ENCODE assay signal across 9 mouse cellular contexts in the genomic region with DNA sequence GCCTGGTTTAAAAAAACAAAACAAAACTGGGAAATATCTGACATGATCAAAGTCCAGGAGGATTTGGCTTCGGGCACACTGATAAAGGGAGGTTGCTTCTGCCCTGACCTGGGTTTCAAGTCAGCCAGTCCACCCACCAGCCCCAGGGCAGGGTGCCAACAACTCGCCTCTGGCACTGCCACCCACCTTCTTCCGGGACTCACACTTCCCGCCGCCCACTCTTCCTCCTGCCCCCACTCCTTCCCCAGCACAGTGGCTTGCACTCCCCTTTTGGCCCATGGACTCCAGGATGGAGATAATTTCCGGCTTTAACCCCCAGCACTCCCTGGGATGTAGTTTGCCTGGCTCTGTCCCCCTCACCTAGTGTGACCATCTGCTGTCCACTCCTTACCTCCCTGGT. TPM values are rescaled to one million over a fixed set of nuclear protein-coding genes. Genes with fewer than 3 reads are reported as not detected.
DNase-seq lines count a peak whose midpoint lies in the region; ATAC-seq lines count a peak whose summit lies in the region.
"Had no signal": no experiment of that assay in that cellular context is flagged by ENCODE, and none has a peak within 500 bp of the region (broad histone marks: within the 10 kb centered on the region; RNA-seq: fewer than 3 reads in every experiment).

No protein-coding gene starts in this region.

- peak; percentile 25 for DNase-seq in CD4-positive, CD25-positive, alpha-beta regulatory T cell, adult 2 months (ENCODE audit: low read depth, low spot score)
- DNase-seq in left cerebral cortex, adult 18-20 months (ENCODE audit: low spot score in 2 of 2), result peak; percentile 42 to 50
- no peak for DNase-seq in left cerebral cortex, adult 11 months (ENCODE audit: low spot score)
- peak; percentile 11 for DNase-seq in gastrocnemius, postnatal 25 days
- peak; percentile 67 for DNase-seq in lung, postnatal 14 days
- DNase-seq in retina, embryonic 14.5 days (ENCODE audit: low spot score), result no peak

- H3K4me1 ChIP-seq in heart, embryonic 11.5 days (ENCODE audit: control insufficient read depth, insufficient read depth, low read length), result peaks cover 4% of the 10 kb centered on the region

- no peaks in the 10 kb centered on the region for H3K27me3 ChIP-seq in heart, embryonic 11.5 days (ENCODE audit: control insufficient read depth, insufficient read depth, low read length)

- no peaks in the 10 kb centered on the region for H3K9me3 ChIP-seq in heart, embryonic 11.5 days (replicated peaks; ENCODE audit: control insufficient read depth, low read length)

- no peak overlapping the region for H3K4me3 ChIP-seq in heart, embryonic 11.5 days (ENCODE audit: low read depth, low read length)
- H3K4me3 ChIP-seq: myocyte had no signal

- H3K4me2 ChIP-seq in heart, embryonic 11.5 days, result no peak overlapping the region

- no peaks in the 10 kb centered on the region for H3K36me3 ChIP-seq in heart, embryonic 11.5 days (ENCODE audit: control insufficient read depth, insufficient read depth, low read length)

- WGBS in heart, embryonic 11.5 days (ENCODE audit: insufficient replicate concordance), result 43% methylated on average over 6 of the region's 6 CpGs

- no peak overlapping the region for H3K9ac ChIP-seq in heart, embryonic 11.5 days (ENCODE audit: low read depth, low read length)

- H3K27ac ChIP-seq in heart, embryonic 11.5 days (ENCODE audit: low read depth, low read length), result no peak overlapping the region

- no peak for ATAC-seq in CD4-positive, CD25-positive, alpha-beta regulatory T cell, adult 4 months
- ATAC-seq in heart, embryonic 11.5 days (replicated peaks; ENCODE audit: insufficient number of reproducible peaks, low FRiP score, low TSS enrichment), result no peak

RNA-seq across cellular contexts. Expression of a gene that starts 31.4 kb away (rescaled TPM):
- 10 to 100 TPM in 1 of 2 experiments, 1 to 10 TPM in 1; 3.1 to 10.5 TPM for polyA plus RNA-seq in CD4-positive, CD25-positive, alpha-beta regulatory T cell, adult 4 months (2017; shearing (Covaris generic))
- total RNA-seq in left cerebral cortex, adult 18-20 months (2021), result 10 to 100 TPM; 39.0 to 40.2 TPM
- total RNA-seq in gastrocnemius, postnatal 25 days (2021), result 1 to 10 TPM; 1.8 to 2.2 TPM
- 5.9 and 6.2 TPM in 2 replicates for polyA plus RNA-seq in heart, embryonic 11.5 days (2014; fragmentation: Nextera tagmentation; extraction: Ambion mirVana)

Comparison
In these comparisons a context has a peak if more than half of its experiments do, and no peak if none do; other contexts are left out.
1. DNase-seq: peak in CD4-positive, CD25-positive, alpha-beta regulatory T cell, adult 2 months (single experiment), left cerebral cortex, adult 18-20 months (2 of 2), gastrocnemius, postnatal 25 days (single experiment) and lung, postnatal 14 days (single experiment); none in left cerebral cortex, adult 11 months (single experiment) and retina, embryonic 14.5 days (single experiment).
2. RNA of a gene that starts 31.4 kb away (total RNA-seq): 39.0 to 40.2 TPM in left cerebral cortex, adult 18-20 months; 1.8 to 2.2 TPM in gastrocnemius, postnatal 25 days; every median in the first group is over 10 times any median in the second.